ENCODE assay signal across 25 mouse cellular contexts in the genomic region with DNA sequence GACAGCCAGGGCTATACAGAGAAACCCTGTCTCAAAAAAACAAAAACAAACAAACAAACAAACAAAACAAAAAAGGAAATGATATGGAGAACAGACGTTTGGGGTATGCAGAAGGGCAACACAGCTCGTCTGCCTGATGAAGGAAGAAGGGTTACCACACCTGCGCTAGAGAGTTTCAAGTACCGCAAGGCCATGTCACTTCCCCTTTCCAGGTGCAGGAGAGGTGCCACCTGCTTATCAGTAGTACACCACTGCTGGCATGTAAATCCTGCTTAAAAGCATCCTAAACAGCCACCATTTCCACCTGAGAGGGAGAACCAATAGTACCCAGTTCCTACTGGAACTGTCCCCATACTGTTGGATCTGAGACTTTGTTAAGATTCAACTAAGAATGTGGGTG. TPM values are rescaled to one million over a fixed set of nuclear protein-coding genes. Genes with fewer than 3 reads are reported as not detected.
"Had no signal": no experiment of that assay in that cellular context is flagged by ENCODE, and none has a peak within 500 bp of the region (broad histone marks: within the 10 kb centered on the region; RNA-seq: fewer than 3 reads in every experiment).

No protein-coding gene starts in this region.

- H3K4me2 ChIP-seq: limb, embryonic 12.5 days; limb, embryonic 15.5 days; liver, embryonic 11.5 days; lung, embryonic 14.5 days; midbrain, embryonic 13.5 days; neural tube, embryonic 13.5 days; stomach, embryonic 15.5 days had no signal

- H3K27me3 ChIP-seq: limb, embryonic 12.5 days; limb, embryonic 15.5 days; megakaryocyte, embryonic 14.5 days; midbrain, embryonic 13.5 days; neural tube, embryonic 13.5 days; stomach, embryonic 15.5 days had no signal

- ATAC-seq: liver, postnatal 0 days; lung, postnatal 0 days; midbrain, embryonic 13.5 days; midbrain, embryonic 16.5 days had no signal

- H3K27ac ChIP-seq: kidney, postnatal 0 days; layer of hippocampus, adult 2 months; limb, embryonic 12.5 days; limb, embryonic 15.5 days; liver, embryonic 14.5 days; macrophage; midbrain, embryonic 10.5 days; midbrain, embryonic 13.5 days; neural tube, embryonic 13.5 days; stomach, embryonic 15.5 days had no signal

- H3K4me3 ChIP-seq: layer of hippocampus, adult 2 months; limb, embryonic 12.5 days; limb, embryonic 15.5 days; megakaryocyte, embryonic 14.5 days; midbrain, embryonic 10.5 days; midbrain, embryonic 13.5 days; myocyte; neural tube, embryonic 13.5 days; stomach, embryonic 15.5 days had no signal

- H3K9ac ChIP-seq: limb, embryonic 12.5 days; limb, embryonic 15.5 days; liver, embryonic 14.5 days; liver, postnatal 0 days; lung, embryonic 14.5 days; midbrain, embryonic 13.5 days; neural tube, embryonic 13.5 days; stomach, embryonic 15.5 days had no signal

- H3K4me1 ChIP-seq: limb, embryonic 12.5 days; limb, embryonic 15.5 days; midbrain, embryonic 10.5 days; midbrain, embryonic 13.5 days; neural tube, embryonic 13.5 days; stomach, embryonic 15.5 days had no signal

- H3K9me3 ChIP-seq: limb, embryonic 12.5 days; limb, embryonic 15.5 days; megakaryocyte, embryonic 14.5 days; midbrain, embryonic 10.5 days; midbrain, embryonic 13.5 days; neural tube, embryonic 13.5 days; stomach, embryonic 15.5 days had no signal

- DNase-seq: kidney, postnatal 25 days; layer of hippocampus, adult 9-11 months; left cerebral cortex, postnatal 4 days; liver, postnatal 0 days; lung, embryonic 14.5 days; retina, postnatal 1 day; right cerebral cortex, postnatal 4 days; thymus, postnatal 25 days had no signal

RNA-seq across cellular contexts. Expression of a gene that starts 42.7 kb away (rescaled TPM):
- total RNA-seq: monocyte, adult 5-6 weeks; neutrophil, adult 5-6 weeks had no signal
